ENCODE assay signal across 26 mouse cellular contexts in genomic region chr7:98763911-98764310, GRCm38 (mm10).
"Had no signal": no experiment of that assay in that cellular context is flagged by ENCODE, and none has a peak within 500 bp of the region (broad histone marks: within the 10 kb centered on the region; RNA-seq: fewer than 3 reads in every experiment).

No protein-coding gene starts in this region.

- H3K4me3 ChIP-seq: gastrocnemius, adult 2 months; heart, embryonic 10.5 days; heart, embryonic 12.5 days; hindbrain, embryonic 10.5 days; hindbrain, embryonic 13.5 days; intestine, embryonic 15.5 days; layer of hippocampus, adult 2 months; left cerebral cortex, adult 2 months; limb, embryonic 10.5 days; limb, embryonic 12.5 days; liver, embryonic 13.5 days; liver, embryonic 15.5 days had no signal

- H3K27ac ChIP-seq: gastrocnemius, adult 2 months; heart, embryonic 10.5 days; hindbrain, embryonic 10.5 days; hindbrain, embryonic 13.5 days; intestine, embryonic 15.5 days; layer of hippocampus, adult 2 months; left cerebral cortex, adult 2 months; limb, embryonic 10.5 days; limb, embryonic 12.5 days; liver, embryonic 13.5 days; liver, embryonic 15.5 days had no signal

- DNase-seq: gastrocnemius, adult 2 months; gastrocnemius, postnatal 10 days; gastrocnemius, postnatal 25 days; heart, adult 18-20 months; heart, postnatal 10 days; heart, postnatal 4 days; kidney, adult 9 months; kidney, postnatal 36 days; liver; liver, embryonic 13.5 days; liver, postnatal 0 days had no signal

- H3K4me2 ChIP-seq: heart, embryonic 12.5 days; hindbrain, embryonic 13.5 days; intestine, embryonic 15.5 days; limb, embryonic 12.5 days; liver, embryonic 11.5 days; liver, embryonic 13.5 days; liver, embryonic 15.5 days had no signal

- H3K27me3 ChIP-seq: heart, embryonic 12.5 days; hindbrain, embryonic 13.5 days; intestine, embryonic 15.5 days; liver, embryonic 15.5 days had no signal

- H3K9ac ChIP-seq: heart, embryonic 12.5 days; hindbrain, embryonic 13.5 days; intestine, embryonic 15.5 days; limb, embryonic 12.5 days; liver, embryonic 13.5 days; liver, embryonic 15.5 days; liver, postnatal 0 days had no signal

- H3K9me3 ChIP-seq: heart, embryonic 10.5 days; heart, embryonic 12.5 days; hindbrain, embryonic 10.5 days; hindbrain, embryonic 13.5 days; intestine, embryonic 15.5 days; limb, embryonic 10.5 days; limb, embryonic 12.5 days; liver, embryonic 13.5 days; liver, embryonic 15.5 days had no signal

- ATAC-seq: forebrain, embryonic 16.5 days; hindbrain, embryonic 16.5 days; inflammation-experienced regulatory T-cells, adult 6 months; intestine, embryonic 15.5 days; intestine, postnatal 0 days; liver, postnatal 0 days had no signal

- H3K36me3 ChIP-seq: heart, embryonic 10.5 days; heart, embryonic 12.5 days; hindbrain, embryonic 10.5 days; hindbrain, embryonic 13.5 days; intestine, embryonic 15.5 days; limb, embryonic 10.5 days; limb, embryonic 12.5 days; liver, embryonic 13.5 days; liver, embryonic 15.5 days had no signal

- H3K4me1 ChIP-seq: intestine, embryonic 15.5 days; liver, embryonic 13.5 days; liver, embryonic 15.5 days had no signal
